Mouse (Mus musculus) testis, adult 2 months (tissue): Measurements from ENCODE around the gene Gemin7.

Source experiments
- CTCF ChIP-seq: fragments of 200-500 bp; IDR thresholded peaks from 2 replicates; pipeline ENCODE4 v1.5.1; 2012; ENCODE audit warnings: low read depth, mild to moderate bottlenecking, inconsistent platforms, low read length, moderate library complexity; ENCODE audit not compliant: control insufficient read depth, insufficient read depth, insufficient replicate concordance
- POLR2A ChIP-seq: fragments of 200-500 bp; IDR thresholded peaks from 2 replicates; pipeline ENCODE4 v1.6.1; 2012; ENCODE audit warnings: low read depth, mild to moderate bottlenecking, inconsistent platforms, low read length, moderate library complexity; ENCODE audit not compliant: control insufficient read depth

- TF ChIP-seq POLR2A (no peak), CTCF (no peak)
Measured at GRCm38 (mm10) chr7:19562643-19563410, 14.6 kb downstream of the Gemin7 start, which contains the start of gene Ppp1r37.
